Comparison of ENCODE assay signal across 9 mouse cellular contexts in the genomic region with DNA sequence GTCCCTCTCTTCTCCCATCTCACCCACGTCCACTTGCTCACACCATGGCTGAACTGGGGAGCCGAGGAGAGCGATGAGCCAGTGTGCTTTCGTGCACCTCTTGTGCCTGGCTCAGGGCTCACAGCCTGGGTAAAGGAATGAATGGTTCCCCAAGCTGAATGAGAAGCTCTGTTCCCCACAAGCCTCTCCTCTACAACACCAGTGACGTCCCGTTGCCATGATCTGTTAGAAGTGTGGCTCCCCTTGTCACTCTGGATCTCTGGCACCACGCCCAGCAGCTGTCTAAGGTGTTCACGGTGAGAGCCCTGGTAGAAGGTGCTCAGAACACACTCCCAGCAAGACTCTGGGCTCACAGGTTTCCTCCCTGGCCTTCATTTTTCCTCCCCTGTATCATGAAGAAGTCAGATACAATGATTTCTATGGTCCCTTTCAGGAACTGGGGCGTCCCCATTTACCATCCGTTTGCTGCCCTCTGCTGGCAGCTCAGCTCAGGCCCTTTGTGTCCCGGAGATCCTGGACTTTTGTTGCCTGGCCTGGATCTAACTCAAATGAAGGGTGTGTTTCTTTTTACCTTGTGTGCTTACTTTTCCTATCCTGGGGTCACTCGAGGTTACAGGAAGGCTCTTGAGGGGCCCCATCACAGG. TPM values are rescaled to one million over a fixed set of nuclear protein-coding genes. Genes with fewer than 3 reads are reported as not detected.
DNase-seq lines count a peak whose midpoint lies in the region; ATAC-seq and TF ChIP-seq lines count a peak whose summit lies in the region.
"Had no signal": no experiment of that assay in that cellular context is flagged by ENCODE, and none has a peak within 500 bp of the region (broad histone marks: within the 10 kb centered on the region; RNA-seq: fewer than 3 reads in every experiment).

No protein-coding gene starts in this region.

- WGBS in embryonic facial prominence, embryonic 13.5 days, result 49% methylated on average over 12 of the region's 12 CpGs
- WGBS in heart, embryonic 10.5 days, result 46% methylated on average over 12 of the region's 12 CpGs
- 40% methylated on average over 12 of the region's 12 CpGs for WGBS in liver, embryonic 12.5 days (ENCODE audit: insufficient replicate concordance)
- WGBS in neural tube, embryonic 11.5 days, result 46% methylated on average over 12 of the region's 12 CpGs
- WGBS in stomach, embryonic 16.5 days, result 43% methylated on average over 12 of the region's 12 CpGs

- no peak overlapping the region for H3K4me3 ChIP-seq in C2C12 (ENCODE audit: insufficient read depth, poor library complexity, severe bottlenecking)
- H3K4me3 ChIP-seq in embryonic facial prominence, embryonic 13.5 days, result no peak overlapping the region
- H3K4me3 ChIP-seq in heart, embryonic 10.5 days, result no peak overlapping the region
- H3K4me3 ChIP-seq in liver, embryonic 12.5 days, result no peak overlapping the region
- H3K4me3 ChIP-seq in neural tube, embryonic 11.5 days (ENCODE audit: low read depth, low read length), result no peak overlapping the region
- no peak overlapping the region for H3K4me3 ChIP-seq in stomach, embryonic 16.5 days (replicated peaks; ENCODE audit: low read length)
- H3K4me3 ChIP-seq: embryonic facial prominence, embryonic 15.5 days had no signal

- H3K36me3 ChIP-seq in C2C12 (ENCODE audit: control insufficient read depth, insufficient read depth), result no peaks in the 10 kb centered on the region
- H3K36me3 ChIP-seq in embryonic facial prominence, embryonic 13.5 days, result no peaks in the 10 kb centered on the region
- no peaks in the 10 kb centered on the region for H3K36me3 ChIP-seq in heart, embryonic 10.5 days
- no peaks in the 10 kb centered on the region for H3K36me3 ChIP-seq in liver, embryonic 12.5 days
- no peaks in the 10 kb centered on the region for H3K36me3 ChIP-seq in neural tube, embryonic 11.5 days (ENCODE audit: control insufficient read depth, insufficient read depth, low read length)
- no peaks in the 10 kb centered on the region for H3K36me3 ChIP-seq in stomach, embryonic 16.5 days (ENCODE audit: control insufficient read depth, insufficient read depth, low read length)
- H3K36me3 ChIP-seq: embryonic facial prominence, embryonic 15.5 days had no signal

- no peaks in the 10 kb centered on the region for H3K79me2 ChIP-seq in C2C12 (ENCODE audit: control insufficient read depth, insufficient read depth)

- no peaks in the 10 kb centered on the region for H3K27me3 ChIP-seq in C2C12 (ENCODE audit: control insufficient read depth, insufficient read depth, insufficient read length)
- no peaks in the 10 kb centered on the region for H3K27me3 ChIP-seq in embryonic facial prominence, embryonic 13.5 days
- H3K27me3 ChIP-seq in heart, embryonic 10.5 days (ENCODE audit: insufficient read depth, poor library complexity, severe bottlenecking), result no peaks in the 10 kb centered on the region
- no peaks in the 10 kb centered on the region for H3K27me3 ChIP-seq in liver, embryonic 12.5 days (replicated peaks)
- H3K27me3 ChIP-seq in neural tube, embryonic 11.5 days (ENCODE audit: control insufficient read depth, insufficient read depth, low read length), result no peaks in the 10 kb centered on the region
- no peaks in the 10 kb centered on the region for H3K27me3 ChIP-seq in stomach, embryonic 16.5 days (ENCODE audit: control insufficient read depth, insufficient read depth, low read length)
- H3K27me3 ChIP-seq: embryonic facial prominence, embryonic 15.5 days had no signal

- no peak overlapping the region for H3K27ac ChIP-seq in embryonic facial prominence, embryonic 13.5 days
- H3K27ac ChIP-seq in heart, embryonic 10.5 days, result 0 out of 2 replicates have a peak overlapping the region, but pooled peaks have one; percentile 2
- no peak overlapping the region for H3K27ac ChIP-seq in liver, embryonic 12.5 days
- no peak overlapping the region for H3K27ac ChIP-seq in neural tube, embryonic 11.5 days (ENCODE audit: low read depth, low read length)
- H3K27ac ChIP-seq in stomach, embryonic 16.5 days (ENCODE audit: low read length), result no peak overlapping the region
- H3K27ac ChIP-seq: embryonic facial prominence, embryonic 15.5 days had no signal

- no peaks in the 10 kb centered on the region for H3K4me1 ChIP-seq in embryonic facial prominence, embryonic 13.5 days
- H3K4me1 ChIP-seq in heart, embryonic 10.5 days, result peaks cover 9% of the 10 kb centered on the region; the same call in 1 of the 2 replicates
- no peaks in the 10 kb centered on the region for H3K4me1 ChIP-seq in liver, embryonic 12.5 days
- H3K4me1 ChIP-seq in neural tube, embryonic 11.5 days (ENCODE audit: control insufficient read depth, insufficient read depth, low read length), result no peaks in the 10 kb centered on the region
- peaks cover 3% of the 10 kb centered on the region; the same call in 1 of the 2 replicates for H3K4me1 ChIP-seq in stomach, embryonic 16.5 days (ENCODE audit: control insufficient read depth, insufficient read depth, low read length)
- H3K4me1 ChIP-seq: embryonic facial prominence, embryonic 15.5 days had no signal

- H3K9ac ChIP-seq in embryonic facial prominence, embryonic 13.5 days, result peak overlapping the region; percentile 22; the same call in 1 of the 2 replicates
- no peak overlapping the region for H3K9ac ChIP-seq in liver, embryonic 12.5 days
- H3K9ac ChIP-seq in neural tube, embryonic 11.5 days (ENCODE audit: low read length), result no peak overlapping the region; the same call in 1 of the 2 replicates
- H3K9ac ChIP-seq in stomach, embryonic 16.5 days (ENCODE audit: low read length), result peak overlapping the region; percentile 40; the same call in 1 of the 2 replicates
- H3K9ac ChIP-seq: embryonic facial prominence, embryonic 15.5 days had no signal

- no peak overlapping the region for H3K4me2 ChIP-seq in embryonic facial prominence, embryonic 13.5 days
- H3K4me2 ChIP-seq in liver, embryonic 12.5 days, result no peak overlapping the region
- no peak overlapping the region for H3K4me2 ChIP-seq in neural tube, embryonic 11.5 days (ENCODE audit: low read depth)
- H3K4me2 ChIP-seq in stomach, embryonic 16.5 days (ENCODE audit: low read depth, low read length), result no peak overlapping the region
- H3K4me2 ChIP-seq: embryonic facial prominence, embryonic 15.5 days had no signal

- peak; percentile 77 for TF ChIP-seq CTCF in C2C12 (IDR thresholded peaks at IDR 0.05; ENCODE audit: control insufficient read depth, insufficient read depth, insufficient read length)

- DNase-seq in adrenal gland, postnatal 4 days (ENCODE audit: low spot score in 2 of 2), result peak; percentile 57 to 65
- DNase-seq in heart, embryonic 10.5 days (ENCODE audit: low spot score), result peak; percentile 86
- DNase-seq in kidney, postnatal 25 days, result peak; percentile 87 to 93
- peak; percentile 90 for DNase-seq in neural tube, embryonic 11.5 days (ENCODE audit: low spot score)

- H3K79me3 ChIP-seq in C2C12 (ENCODE audit: low read depth), result no peaks in the 10 kb centered on the region

- ATAC-seq in embryonic facial prominence, embryonic 13.5 days (ENCODE audit: insufficient number of reproducible peaks, insufficient read depth, low FRiP score, low TSS enrichment, low read depth), result no peak; the same call in 1 of the 2 replicates
- peak; percentile 44 for ATAC-seq in liver, embryonic 12.5 days
- no peak; the same call in 1 of the 2 replicates for ATAC-seq in neural tube, embryonic 11.5 days (ENCODE audit: insufficient read depth, low FRiP score, low TSS enrichment)
- peak; percentile 74 for ATAC-seq in stomach, embryonic 16.5 days (ENCODE audit: insufficient read depth, low FRiP score)

- H3ac ChIP-seq in C2C12 (ENCODE audit: control insufficient read depth, insufficient read length, low read depth), result no peak overlapping the region

- no peaks in the 10 kb centered on the region for H3K9me3 ChIP-seq in embryonic facial prominence, embryonic 13.5 days
- H3K9me3 ChIP-seq in heart, embryonic 10.5 days, result no peaks in the 10 kb centered on the region
- H3K9me3 ChIP-seq in liver, embryonic 12.5 days (replicated peaks), result no peaks in the 10 kb centered on the region
- H3K9me3 ChIP-seq in neural tube, embryonic 11.5 days (ENCODE audit: control insufficient read depth, low read length), result no peaks in the 10 kb centered on the region
- H3K9me3 ChIP-seq in stomach, embryonic 16.5 days (replicated peaks; ENCODE audit: control insufficient read depth, low read length), result no peaks in the 10 kb centered on the region
- H3K9me3 ChIP-seq: embryonic facial prominence, embryonic 15.5 days had no signal

TF ChIP-seq in C2C12, 6 proteins besides CTCF, POLR2A, EP300 and RAD21:
- no peak for TF ChIP-seq FOSL1 (IDR thresholded peaks at IDR 0.05; ENCODE audit: insufficient read depth, low read length, poor library complexity, severe bottlenecking)
- no peak for TF ChIP-seq USF1 (IDR thresholded peaks at IDR 0.05; ENCODE audit: low read depth)
- no peak for TF ChIP-seq MAX (IDR thresholded peaks at IDR 0.05)
- TF ChIP-seq MYOG (IDR thresholded peaks at IDR 0.05; ENCODE audit: control insufficient read depth, extremely low read depth, insufficient read length), result no peak
- no peak for TF ChIP-seq CEBPB (IDR thresholded peaks at IDR 0.05; ENCODE audit: low read depth)
- no peak for TF ChIP-seq MYOD1 (IDR thresholded peaks at IDR 0.05; ENCODE audit: control insufficient read depth, insufficient read length, low read depth)

RNA-seq across cellular contexts. Expression of gene Parp12, which starts 51.1 kb away (rescaled TPM):
- polyA plus RNA-seq in C2C12 (2012; fragmentation: generic; extraction: Trizol), result 6.3 TPM
- total RNA-seq in adrenal gland, postnatal 4 days (2021), result 10 to 100 TPM; 21.7 to 22.5 TPM
- polyA plus RNA-seq in embryonic facial prominence, embryonic 13.5 days (2015; fragmentation: Nextera tagmentation; extraction: Ambion mirVana), result 7.0 and 8.5 TPM in 2 replicates
- 3.3 and 4.5 TPM in 2 replicates for polyA plus RNA-seq in heart, embryonic 10.5 days (2016; fragmentation: Nextera tagmentation; extraction: Ambion mirVana)
- 3.1 and 3.7 TPM in 2 replicates for polyA plus RNA-seq in liver, embryonic 12.5 days (2016; fragmentation: Nextera tagmentation; extraction: Ambion mirVana)
- polyA plus RNA-seq in neural tube, embryonic 11.5 days (2014; fragmentation: Nextera tagmentation; extraction: Ambion mirVana), result 3.4 and 3.7 TPM in 2 replicates
- 7.9 and 9.7 TPM in 2 replicates for polyA plus RNA-seq in stomach, embryonic 16.5 days (2015; fragmentation: Nextera tagmentation; extraction: Ambion mirVana)

Comparison
In these comparisons a context has a peak if more than half of its experiments do, and no peak if none do; other contexts are left out.
1. ATAC-seq: peak in liver, embryonic 12.5 days (single experiment) and stomach, embryonic 16.5 days (single experiment); none in embryonic facial prominence, embryonic 13.5 days (single experiment) and neural tube, embryonic 11.5 days (single experiment).
2. H3K9ac ChIP-seq: peak in embryonic facial prominence, embryonic 13.5 days (single experiment) and stomach, embryonic 16.5 days (single experiment); none in liver, embryonic 12.5 days (single experiment) and neural tube, embryonic 11.5 days (single experiment).
3. Peak in every context shown above with its lines, with median percentiles within 50 percentile points of each other: DNase-seq.